Mouse (Mus musculus) MEL (cell line): ENCODE data around the gene Prpf8. TPM values are rescaled to one million over a fixed set of nuclear protein-coding genes. Genes with fewer than 3 reads are reported as not detected.
A peak's percentile ranks its signal among the peaks of the same experiment; 100 is the strongest.

Source experiments
- DNase-seq: peaks from one replicate; pipeline ENCODE4 v3.0.0; 2011; ENCODE audit warnings: low read depth, low spot score
- H3K27ac ChIP-seq: 2 replicates; pipeline ENCODE4 v1.5.1; 2012; ENCODE audit warnings: low read depth, mild to moderate bottlenecking, control low read depth, low read length, moderate library complexity; ENCODE audit not compliant: control insufficient read depth
- H3K27me3 ChIP-seq, 2 experiments: fragments of 150-350 bp in 1 of 2; sonication (generic) in 1 of 2; 2 replicates each; pipeline ENCODE4 v1.6.1; 2012; ENCODE audit warnings: low read length in 2 of 2, mild to moderate bottlenecking in 2 of 2, improper control_type of control experiment in 1 of 2, moderate library complexity in 1 of 2; ENCODE audit not compliant: insufficient read depth in 2 of 2, control insufficient read depth in 1 of 2
- H3K36me3 ChIP-seq, 2 experiments: 2 replicates each; pipeline ENCODE4 v1.6.1; 2012 to 2014; ENCODE audit warnings: low read length in 2 of 2, improper control_type of control experiment in 1 of 2, inconsistent platforms in 1 of 2, mild to moderate bottlenecking in 1 of 2; ENCODE audit not compliant: insufficient read depth in 2 of 2, control insufficient read depth in 1 of 2
- H3K4me1 ChIP-seq, 2 experiments: fragments of 150-350 bp in 1 of 2; sonication (generic) in 1 of 2; 2 replicates each; pipeline ENCODE4 v1.6.1; 2012; ENCODE audit warnings: low read length in 2 of 2, improper control_type of control experiment in 1 of 2, mild to moderate bottlenecking in 1 of 2; ENCODE audit not compliant: insufficient read depth in 2 of 2, control insufficient read depth in 1 of 2
- H3K4me3 ChIP-seq, 2 experiments: fragments of 150-350 bp in 1 of 2; sonication (generic) in 1 of 2; 2 replicates each; pipeline ENCODE4 v1.5.1; 2012; ENCODE audit warnings: low read depth in 2 of 2, low read length in 2 of 2, mild to moderate bottlenecking in 2 of 2, moderate library complexity in 2 of 2, control low read depth in 1 of 2, improper control_type of control experiment in 1 of 2; ENCODE audit not compliant: control insufficient read depth in 1 of 2, insufficient read depth in 1 of 2
- H3K79me2 ChIP-seq: 2 replicates; pipeline ENCODE4 v1.6.1; 2012; ENCODE audit warnings: mild to moderate bottlenecking, low read length, moderate library complexity; ENCODE audit not compliant: control insufficient read depth, poor library complexity, insufficient read depth
- H3K9ac ChIP-seq: 2 replicates; pipeline ENCODE4 v1.6.1; 2012; ENCODE audit warnings: low read depth, mild to moderate bottlenecking, control low read depth, low read length, moderate library complexity; ENCODE audit not compliant: control insufficient read depth, poor library complexity, severe bottlenecking
- H3K9me3 ChIP-seq: fragments of 150-350 bp; sonication (generic); replicated peaks from 2 replicates; pipeline ENCODE4 v1.6.1; 2012; ENCODE audit warnings: mild to moderate bottlenecking, low read length, improper control_type of control experiment, moderate library complexity; ENCODE audit not compliant: insufficient read depth
- BHLHE40 ChIP-seq: IDR thresholded peaks from 2 replicates; pipeline ENCODE4 v1.6.1; 2012; ENCODE audit warnings: low read depth, mild to moderate bottlenecking, inconsistent platforms, low read length, improper control_type of control experiment, borderline replicate concordance
- CHD1 ChIP-seq: IDR thresholded peaks from 2 replicates; pipeline ENCODE4 v1.6.1; 2012; ENCODE audit warnings: low read depth, mild to moderate bottlenecking, inconsistent platforms, low read length, improper control_type of control experiment
- CHD2 ChIP-seq: IDR thresholded peaks from 2 replicates; pipeline ENCODE4 v1.6.1; 2011; ENCODE audit warnings: low read length, improper control_type of control experiment
- CTCF ChIP-seq, 3 experiments: IDR thresholded peaks in 2 of 3; conservative IDR thresholded peaks in 1 of 3; 2 replicates each; pipeline ENCODE4 v1.5.1; 2011 to 2012; ENCODE audit warnings: low read length in 3 of 3, low read depth in 2 of 3, mild to moderate bottlenecking in 2 of 3, improper control_type of control experiment in 1 of 3, inconsistent platforms in 1 of 3, mixed read lengths in 1 of 3, moderate library complexity in 1 of 3; ENCODE audit not compliant: control insufficient read depth in 1 of 3, insufficient read depth in 1 of 3, poor library complexity in 1 of 3, severe bottlenecking in 1 of 3
- E2F4 ChIP-seq: IDR thresholded peaks from 2 replicates; pipeline ENCODE4 v1.6.1; 2011; ENCODE audit warnings: low read depth, low read length, improper control_type of control experiment, borderline replicate concordance
- ELF1 ChIP-seq: IDR thresholded peaks from 2 replicates; pipeline ENCODE4 v1.6.1; 2014; ENCODE audit warnings: low read depth, mild to moderate bottlenecking, inconsistent platforms, low read length, improper control_type of control experiment, moderate library complexity
- EP300 ChIP-seq, 2 experiments: IDR thresholded peaks; 2 replicates each; pipeline ENCODE4 v1.6.1; 2011; ENCODE audit warnings: improper control_type of control experiment in 2 of 2, low read length in 2 of 2, low read depth in 1 of 2, mild to moderate bottlenecking in 1 of 2
- ETS1 ChIP-seq: IDR thresholded peaks from 2 replicates; pipeline ENCODE4 v1.6.1; 2012; ENCODE audit warnings: low read depth, mild to moderate bottlenecking, inconsistent platforms, low read length, improper control_type of control experiment, moderate library complexity
- GABPA ChIP-seq: IDR thresholded peaks from 2 replicates; pipeline ENCODE4 v1.6.1; 2012; ENCODE audit warnings: low read depth, mild to moderate bottlenecking, inconsistent platforms, low read length, improper control_type of control experiment, moderate library complexity
- GATA1 ChIP-seq: IDR thresholded peaks from 2 replicates; pipeline ENCODE4 v1.6.1; 2011; ENCODE audit warnings: low read depth, low read length, improper control_type of control experiment
- HCFC1 ChIP-seq: IDR thresholded peaks from 2 replicates; pipeline ENCODE4 v1.6.1; 2012; ENCODE audit warnings: low read depth, mild to moderate bottlenecking, inconsistent platforms, low read length, improper control_type of control experiment, moderate library complexity
- JUND ChIP-seq: IDR thresholded peaks from 2 replicates; pipeline ENCODE4 v1.6.1; 2011; ENCODE audit warnings: low read depth, mild to moderate bottlenecking, improper control_type of control experiment, low read length
- KAT2A ChIP-seq: conservative IDR thresholded peaks from 2 replicates; pipeline ENCODE4 v1.6.1; 2012; ENCODE audit warnings: low read depth, low read length, improper control_type of control experiment, inconsistent platforms
- MAFK ChIP-seq: IDR thresholded peaks from 2 replicates; pipeline ENCODE4 v1.6.1; 2011; ENCODE audit warnings: low read depth, mild to moderate bottlenecking, low read length, improper control_type of control experiment, borderline replicate concordance
- MAX ChIP-seq: IDR thresholded peaks from 2 replicates; pipeline ENCODE4 v1.6.1; 2011; ENCODE audit warnings: low read length, improper control_type of control experiment
- MAZ ChIP-seq: IDR thresholded peaks from 2 replicates; pipeline ENCODE4 v1.6.1; 2012; ENCODE audit warnings: low read depth, mild to moderate bottlenecking, inconsistent platforms, low read length, improper control_type of control experiment
- MEF2A ChIP-seq: IDR thresholded peaks from 2 replicates; pipeline ENCODE4 v1.6.1; 2014; ENCODE audit warnings: low read depth, mild to moderate bottlenecking, inconsistent platforms, low read length, improper control_type of control experiment; ENCODE audit not compliant: poor library complexity, insufficient replicate concordance, severe bottlenecking; ENCODE audit errors: extremely low read depth
- MXI1 ChIP-seq: IDR thresholded peaks from 2 replicates; pipeline ENCODE4 v1.6.1; 2011; ENCODE audit warnings: mild to moderate bottlenecking, low read depth, low read length, improper control_type of control experiment
- MYB ChIP-seq: IDR thresholded peaks from 2 replicates; pipeline ENCODE4 v1.6.1; 2011; ENCODE audit warnings: mild to moderate bottlenecking, low read depth, low read length, improper control_type of control experiment
- NELFE ChIP-seq: IDR thresholded peaks from 2 replicates; pipeline ENCODE4 v1.6.1; 2011; ENCODE audit warnings: low read depth, low read length, improper control_type of control experiment
- NRF1 ChIP-seq: IDR thresholded peaks from 2 replicates; pipeline ENCODE4 v1.6.1; 2014; ENCODE audit warnings: low read depth, mild to moderate bottlenecking, inconsistent platforms, low read length, improper control_type of control experiment, moderate library complexity; ENCODE audit not compliant: poor library complexity, insufficient read depth, severe bottlenecking
- POLR2A ChIP-seq, 2 experiments: IDR thresholded peaks; 2 replicates each; pipeline ENCODE4 v1.6.1; 2011 to 2012; ENCODE audit warnings: low read length in 2 of 2, mild to moderate bottlenecking in 2 of 2, control low read depth in 1 of 2, improper control_type of control experiment in 1 of 2, low read depth in 1 of 2, moderate library complexity in 1 of 2; ENCODE audit not compliant: control insufficient read depth in 1 of 2, insufficient read depth in 1 of 2, poor library complexity in 1 of 2
- POLR2AphosphoS2 ChIP-seq: IDR thresholded peaks from 2 replicates; pipeline ENCODE4 v1.6.1; 2011; ENCODE audit warnings: low read length, improper control_type of control experiment
- POLR2AphosphoS5 ChIP-seq: IDR thresholded peaks from 2 replicates; pipeline ENCODE4 v1.6.1; 2012; ENCODE audit warnings: low read depth, borderline replicate concordance, mild to moderate bottlenecking, inconsistent platforms, low read length, moderate library complexity, mixed read lengths
- RAD21 ChIP-seq: IDR thresholded peaks from 2 replicates; pipeline ENCODE4 v1.6.1; 2011; ENCODE audit warnings: mild to moderate bottlenecking, low read depth, low read length, improper control_type of control experiment
- RCOR1 ChIP-seq: IDR thresholded peaks from 2 replicates; pipeline ENCODE4 v1.6.1; 2012; ENCODE audit warnings: low read depth, mild to moderate bottlenecking, inconsistent platforms, low read length, improper control_type of control experiment
- SIN3A ChIP-seq: IDR thresholded peaks from 2 replicates; pipeline ENCODE4 v1.6.1; 2012; ENCODE audit warnings: low read length, improper control_type of control experiment, inconsistent platforms
- SMC3 ChIP-seq: IDR thresholded peaks from 2 replicates; pipeline ENCODE4 v1.6.1; 2011; ENCODE audit warnings: low read depth, low read length, improper control_type of control experiment
- TAL1 ChIP-seq: IDR thresholded peaks from 2 replicates; pipeline ENCODE4 v1.6.1; 2012; ENCODE audit warnings: mild to moderate bottlenecking, inconsistent platforms, low read length, moderate library complexity, mixed read lengths
- TBP ChIP-seq: IDR thresholded peaks from 2 replicates; pipeline ENCODE4 v1.8.0; 2011; ENCODE audit warnings: low read depth, low read length, improper control_type of control experiment
- TCF12 ChIP-seq: IDR thresholded peaks from 2 replicates; pipeline ENCODE4 v1.6.1; 2014; ENCODE audit warnings: low read depth, mild to moderate bottlenecking, inconsistent platforms, low read length, improper control_type of control experiment, moderate library complexity
- UBTF ChIP-seq: IDR thresholded peaks from 2 replicates; pipeline ENCODE4 v1.6.1; 2012; ENCODE audit warnings: low read depth, mild to moderate bottlenecking, inconsistent platforms, low read length, improper control_type of control experiment, moderate library complexity, borderline replicate concordance; ENCODE audit not compliant: insufficient read depth
- USF1 ChIP-seq: IDR thresholded peaks from 2 replicates; pipeline ENCODE4 v1.6.1; 2014; ENCODE audit warnings: low read depth, mild to moderate bottlenecking, inconsistent platforms, low read length, improper control_type of control experiment, moderate library complexity
- USF2 ChIP-seq, 2 experiments: IDR thresholded peaks; 2 replicates each; pipeline ENCODE4 v1.6.1; 2011 to 2012; ENCODE audit warnings: improper control_type of control experiment in 2 of 2, low read length in 2 of 2, borderline replicate concordance in 1 of 2, inconsistent platforms in 1 of 2, low read depth in 1 of 2, mild to moderate bottlenecking in 1 of 2; ENCODE audit not compliant: insufficient read depth in 1 of 2
- ZC3H11A ChIP-seq: IDR thresholded peaks from 2 replicates; pipeline ENCODE4 v1.6.1; 2012; ENCODE audit warnings: low read depth, mild to moderate bottlenecking, inconsistent platforms, low read length, improper control_type of control experiment
- ZMIZ1 ChIP-seq: IDR thresholded peaks from 2 replicates; pipeline ENCODE4 v1.6.1; 2012; ENCODE audit warnings: low read depth, mild to moderate bottlenecking, inconsistent platforms, low read length, improper control_type of control experiment, moderate library complexity
- ZNF384 ChIP-seq: IDR thresholded peaks from 2 replicates; pipeline ENCODE4 v1.6.1; 2012; ENCODE audit warnings: low read depth, mild to moderate bottlenecking, inconsistent platforms, low read length, improper control_type of control experiment
- polyA plus RNA-seq, 2 experiments: library from polyadenylated mRNA; stranded (reverse) in 1 of 2; unstranded in 1 of 2; fragments of >175 nt in 1 of 2; fragments of >200 nt in 1 of 2; gene quantifications; 2 replicates each; pipeline versions ENCODE4 v1.2.1 to v1.2.4; 2012; ENCODE audit warnings: low replicate concordance in 2 of 2, low read depth in 1 of 2; ENCODE audit not compliant: insufficient read length in 2 of 2, insufficient read depth in 1 of 2, missing spikeins in 1 of 2
- total RNA-seq: library from RNA; depleted of rRNA; stranded (reverse); fragments of 300-350 nt; gene quantifications from 2 replicates; pipeline ENCODE4 v1.2.3, GENCODE M21; 2012

Prpf8 gene
- total and polyA plus RNA-seq, 3 experiments: 214 to 644 (median 276) TPM

GRCm38 (mm10) chr11:75530325-75530724 lies 43.7 kb downstream of the Prpf8 start:
- H3K27me3 ChIP-seq: no peaks in the 10 kb centered on the region
- DNase-seq: peak; percentile 96
- H3K9ac ChIP-seq: peak overlapping the region; percentile 84
- peaks cover 0 to 24% of the 10 kb centered on the region in 2 experiments; a peak in 2 of 4 replicates for H3K36me3 ChIP-seq
- H3K4me3 ChIP-seq: peak overlapping the region; percentile 79 to 82
- H3K4me1 ChIP-seq: peaks cover 5 to 30% of the 10 kb centered on the region in 2 experiments
- peaks cover 10% of the 10 kb centered on the region for H3K79me2 ChIP-seq
- H3K27ac ChIP-seq: peak overlapping the region; percentile 11; the same call in 1 of the 2 replicates
- H3K9me3 ChIP-seq: no peaks in the 10 kb centered on the region
- TF ChIP-seq RAD21 (peak; percentile 95), BHLHE40 (no peak), HCFC1 (0 out of 2 replicates have a peak, but pooled peaks have one; percentile 48), RCOR1 (no peak), SMC3 (peak; percentile 99), CHD1 (no peak), CTCF (IDR thresholded peaks at IDR 0.05 in 2 of 3, conservative IDR thresholded peaks at IDR 0.05 in 1 of 3; ENCODE audit: control insufficient read depth in 1 of 3, insufficient read depth in 1 of 3, low read depth in 2 of 3, low read length in 3 of 3, poor library complexity in 1 of 3, severe bottlenecking in 1 of 3) (peak; percentile 90 to 99 (median 99)), POLR2AphosphoS2 (no peak), MXI1 (peak; percentile 86), USF1 (no peak), SIN3A (peak; percentile 90), ELF1 (no peak), MEF2A (no peak), GATA1 (no peak), KAT2A (no peak), MYB (no peak), POLR2AphosphoS5 (no peak), EP300 (IDR thresholded peaks at IDR 0.05; ENCODE audit: low read depth in 1 of 2, low read length in 2 of 2) (no peak; a peak in 1 of 4 replicates), NELFE (peak; percentile 41), ZC3H11A (peak; percentile 97), ETS1 (peak; percentile 44; the same call in 1 of the 2 replicates), ZMIZ1 (no peak), TCF12 (no peak), TAL1 (no peak), UBTF (0 out of 2 replicates have a peak, but pooled peaks have one; percentile 16), USF2 (IDR thresholded peaks at IDR 0.05; ENCODE audit: borderline replicate concordance in 1 of 2, insufficient read depth in 1 of 2, low read depth in 1 of 2, low read length in 2 of 2) (no peak), GABPA (0 out of 2 replicates have a peak, but pooled peaks have one; percentile 37), JUND (peak; percentile 67; the same call in 1 of the 2 replicates), MAZ (peak; percentile 86; the same call in 1 of the 2 replicates), CHD2 (no peak), MAX (peak; percentile 32; the same call in 1 of the 2 replicates), NRF1 (no peak), E2F4 (no peak), POLR2A (IDR thresholded peaks at IDR 0.05; ENCODE audit: control insufficient read depth in 1 of 2, insufficient read depth in 1 of 2, low read depth in 1 of 2, low read length in 2 of 2, poor library complexity in 1 of 2) (no peak), ZNF384 (peak; percentile 53), MAFK (no peak), TBP (0 out of 2 replicates have a peak, but pooled peaks have one; percentile 35)
